Mouse (Mus musculus) midbrain, embryonic 14.5 days (tissue): Measurements from ENCODE around the gene Hemgn. TPM values are rescaled to one million over a fixed set of nuclear protein-coding genes. Genes with fewer than 3 reads are reported as not detected.

Experiments used
- ATAC-seq: fragments of 200-750 bp; cut with Nextera tagmentation; 2 replicates; pipeline ENCODE4 v1.8.0; 2017; ENCODE audit warnings: moderate number of reproducible peaks, moderate library complexity; ENCODE audit not compliant: low FRiP score, low TSS enrichment
- DNase-seq: peaks from one replicate; pipeline ENCODE4 v3.0.0-alpha.2; 2015
- H3K27ac ChIP-seq: fragments of 300-500 bp; sonication (generic); replicated peaks from 2 replicates; pipeline ENCODE4 v1.5.1; 2014; ENCODE audit warnings: mild to moderate bottlenecking, low read depth, low read length, moderate library complexity
- H3K27me3 ChIP-seq: fragments of 300-500 bp; sonication (generic); 2 replicates; pipeline ENCODE4 v1.6.1; 2014; ENCODE audit warnings: low read length, control low read depth, mixed read lengths; ENCODE audit not compliant: control insufficient read depth, insufficient read depth
- H3K36me3 ChIP-seq: fragments of 300-500 bp; sonication (generic); 2 replicates; pipeline ENCODE4 v1.6.1; 2014; ENCODE audit warnings: low read length, control low read depth; ENCODE audit not compliant: control insufficient read depth, insufficient read depth
- H3K4me1 ChIP-seq: fragments of 300-500 bp; sonication (generic); 2 replicates; pipeline ENCODE4 v1.6.1; 2014; ENCODE audit warnings: mild to moderate bottlenecking, antibody characterized with exemption, low read length, control low read depth; ENCODE audit not compliant: control insufficient read depth, insufficient read depth
- H3K4me2 ChIP-seq: fragments of 300-500 bp; sonication (generic); 2 replicates; pipeline ENCODE4 v1.6.1; 2014; ENCODE audit warnings: mild to moderate bottlenecking, low read length, moderate library complexity
- H3K4me3 ChIP-seq: fragments of 300-500 bp; sonication (generic); replicated peaks from 2 replicates; pipeline ENCODE4 v1.5.1; 2014; ENCODE audit warnings: low read depth, low read length
- H3K9ac ChIP-seq: fragments of 300-500 bp; sonication (generic); replicated peaks from 2 replicates; pipeline ENCODE4 v1.6.1; 2014; ENCODE audit warnings: mild to moderate bottlenecking, low read length, moderate library complexity
- H3K9me3 ChIP-seq: fragments of 300-500 bp; sonication (generic); 2 replicates; pipeline ENCODE4 v1.6.1; 2016; ENCODE audit warnings: low read length, control low read depth, mixed read lengths; ENCODE audit not compliant: control insufficient read depth
- WGBS: fragments of 180-500 bp; shearing (Covaris S2); extraction: QIAGEN DNeasy Blood & Tissue Kit; methylation state at CpG from one replicate; pipeline ENCODE4 v1.1.7; 2014; 5-methylcytosine and 5-hydroxymethylcytosine counted together
- polyA plus RNA-seq: library from polyadenylated mRNA; unstranded; fragments of >200 nt; fragmentation: Nextera tagmentation; extraction: Ambion mirVana; gene quantifications from 2 replicates; pipeline ENCODE4 v1.2.1, GENCODE M21; 2014

The Hemgn gene
- polyA plus RNA-seq, 1 experiment from 2014 or later, result 0.12 TPM

- no peak for ATAC-seq
- Histone ChIP-seq H3K27me3 (peaks cover 95% of the 10 kb centered on the region), H3K4me1 (no peaks in the 10 kb centered on the region), H3K9ac (no peak overlapping the region), H3K4me3 (peak overlapping the region; percentile 34; the same call in 1 of the 2 replicates), H3K9me3 (no peaks in the 10 kb centered on the region), H3K4me2 (peak overlapping the region; percentile 43), H3K36me3 (no peaks in the 10 kb centered on the region), H3K27ac (no peak overlapping the region)
- peak; percentile 34 for DNase-seq
- 3% methylated on average over 67 of the region's 67 CpGs for WGBS
These were observed 68.1 kb downstream of the Hemgn start for GRCm38 (mm10) chr4:46345056-46345772.

GRCm38 (mm10) chr4:46344288-46344687 is 69.0 kb downstream of the Hemgn start:
- WGBS, result under 1% methylated on average over 51 of the region's 51 CpGs
- Histone ChIP-seq H3K9ac (no peak overlapping the region), H3K9me3 (no peaks in the 10 kb centered on the region), H3K27ac (no peak overlapping the region), H3K27me3 (peaks cover 95% of the 10 kb centered on the region), H3K4me1 (no peaks in the 10 kb centered on the region), H3K4me2 (peak overlapping the region; percentile 43), H3K36me3 (no peaks in the 10 kb centered on the region), H3K4me3 (peak overlapping the region; percentile 34)
- ATAC-seq, result no peak
- peak; percentile 71 for DNase-seq

Other genes starting within 250 kb of the Hemgn start
- gene Xpa, start 217.2 kb downstream of the Hemgn start, polyA plus RNA-seq, result 33.3 and 34.5 TPM in 2 replicates
- gene Foxe1, start 69.9 kb downstream of the Hemgn start, polyA plus RNA-seq, result not detected in 2 replicates
- 8.6 and 10.1 TPM in 2 replicates for gene Trmo, start 24.1 kb downstream of the Hemgn start, polyA plus RNA-seq
- 64.0 and 70.4 TPM in 2 replicates for gene Anp32b, start 37.4 kb upstream of the Hemgn start, polyA plus RNA-seq
- 47.3 and 47.5 TPM in 2 replicates for gene Nans, start 75.7 kb upstream of the Hemgn start, polyA plus RNA-seq
- gene Trim14, start 122.6 kb upstream of the Hemgn start, polyA plus RNA-seq, result 0.96 and 2.4 TPM in 2 replicates
- 5.1 and 5.4 TPM in 2 replicates for gene Coro2a, start 188.7 kb upstream of the Hemgn start, polyA plus RNA-seq
- gene Tbc1d2, start 236.7 kb upstream of the Hemgn start, polyA plus RNA-seq, result 0.16 and 0.31 TPM in 2 replicates